Mouse (Mus musculus) layer of hippocampus, adult 9-10 months (tissue): Measurements from ENCODE around the gene Igfals.

Experiments
- DNase-seq: peaks from one replicate; pipeline ENCODE4 v3.0.0; 2022; ENCODE audit warnings: low spot score

The Igfals gene

GRCm38 (mm10) chr17:24867914-24868313 lies 2.1 kb downstream of the Igfals start:
- no peak for DNase-seq

- no peak for DNase-seq
Measured at GRCm38 (mm10) chr17:24873695-24874404, 8.1 kb downstream of the Igfals start.

GRCm38 (mm10) chr17:24874405-24874745 lies 8.6 kb downstream of the Igfals start:
- DNase-seq, result no peak

- DNase-seq, result no peak
Measured at GRCm38 (mm10) chr17:24874989-24875388, 9.2 kb downstream of the Igfals start.

- DNase-seq, result no peak
Measured at GRCm38 (mm10) chr17:24877336-24878116, 11.7 kb downstream of the Igfals start.

GRCm38 (mm10) chr17:24878117-24878397 lies 12.3 kb downstream of the Igfals start:
- no peak for DNase-seq

- no peak for DNase-seq
Measured at GRCm38 (mm10) chr17:24878531-24878930, 12.7 kb downstream of the Igfals start.

GRCm38 (mm10) chr17:24881738-24882440 lies 16.1 kb downstream of the Igfals start:
- DNase-seq, result no peak

GRCm38 (mm10) chr17:24884391-24884790 lies 18.6 kb downstream of the Igfals start:
- no peak for DNase-seq

GRCm38 (mm10) chr17:24885356-24886133 lies 19.7 kb downstream of the Igfals start:
- no peak for DNase-seq

- DNase-seq, result peak; percentile 99
Measured at GRCm38 (mm10) chr17:24886134-24886931, 20.5 kb downstream of the Igfals start, which contains the start of the genes Nubp2 and Spsb3. Nubp2 (minus strand) TSS chr17:24886349. Spsb3 (plus strand) TSS chr17:24886643.

- DNase-seq, result no peak
Measured at GRCm38 (mm10) chr17:24886932-24887271, 21.1 kb downstream of the Igfals start.

GRCm38 (mm10) chr17:24887291-24888080 lies 21.7 kb downstream of the Igfals start:
- DNase-seq, result no peak

- no peak for DNase-seq
Measured at GRCm38 (mm10) chr17:24888862-24889261, 23.1 kb downstream of the Igfals start.

- DNase-seq, result no peak
Measured at GRCm38 (mm10) chr17:24890151-24891092, 24.6 kb downstream of the Igfals start.

GRCm38 (mm10) chr17:24891321-24891720 lies 25.5 kb downstream of the Igfals start:
- no peak for DNase-seq

- DNase-seq, result no peak
Measured at GRCm38 (mm10) chr17:24892785-24893184, 27.0 kb downstream of the Igfals start.

GRCm38 (mm10) chr17:24893276-24893675 lies 27.5 kb downstream of the Igfals start:
- DNase-seq, result no peak
